Mouse (Mus musculus) heart, embryonic 14.5 days (tissue): ENCODE data around the gene Dock6. TPM values are rescaled to one million over a fixed set of nuclear protein-coding genes. Genes with fewer than 3 reads are reported as not detected.

ENCODE experiments used
- ATAC-seq: fragments of 200-750 bp; cut with Nextera tagmentation; 2 replicates; pipeline ENCODE4 v1.8.0; 2017; ENCODE audit warnings: low read depth, moderate TSS enrichment; ENCODE audit not compliant: insufficient number of reproducible peaks, insufficient read depth, low FRiP score
- H3K27ac ChIP-seq, 2 experiments: fragments of 200-500 bp in 1 of 2; fragments of 300-500 bp in 1 of 2; sonication (generic) in 1 of 2; replicated peaks in 1 of 2; 2 replicates each; pipeline ENCODE4 v1.5.1; 2012 to 2014; ENCODE audit warnings: low read depth in 2 of 2, low read length in 2 of 2, control low read depth in 1 of 2, mild to moderate bottlenecking in 1 of 2, mixed read lengths in 1 of 2; ENCODE audit not compliant: control insufficient read depth in 1 of 2, insufficient read depth in 1 of 2
- H3K27me3 ChIP-seq: fragments of 300-500 bp; sonication (generic); 2 replicates; pipeline ENCODE4 v1.6.1; 2014; ENCODE audit warnings: mild to moderate bottlenecking, low read length, control low read depth; ENCODE audit not compliant: control insufficient read depth, insufficient read depth
- H3K36me3 ChIP-seq: fragments of 300-500 bp; sonication (generic); 2 replicates; pipeline ENCODE4 v1.6.1; 2014; ENCODE audit warnings: mild to moderate bottlenecking, control low read depth, low read length, mixed read lengths; ENCODE audit not compliant: control insufficient read depth, insufficient read depth
- H3K4me1 ChIP-seq, 2 experiments: fragments of 200-500 bp in 1 of 2; fragments of 300-500 bp in 1 of 2; sonication (generic) in 1 of 2; 2 replicates each; pipeline ENCODE4 v1.6.1; 2012 to 2014; ENCODE audit warnings: low read length in 2 of 2, control low read depth in 1 of 2, mixed read lengths in 1 of 2; ENCODE audit not compliant: control insufficient read depth in 2 of 2, insufficient read depth in 2 of 2
- H3K4me2 ChIP-seq: fragments of 300-500 bp; sonication (generic); 2 replicates; pipeline ENCODE4 v1.6.1; 2014; ENCODE audit warnings: mild to moderate bottlenecking, low read length
- H3K4me3 ChIP-seq, 2 experiments: fragments of 200-500 bp in 1 of 2; fragments of 300-500 bp in 1 of 2; sonication (generic) in 1 of 2; 2 replicates each; pipeline ENCODE4 v1.5.1; 2012 to 2014; ENCODE audit warnings: low read length in 2 of 2, mild to moderate bottlenecking in 2 of 2, control low read depth in 1 of 2, low read depth in 1 of 2, moderate library complexity in 1 of 2; ENCODE audit not compliant: control insufficient read depth in 1 of 2, insufficient read depth in 1 of 2
- H3K9ac ChIP-seq: fragments of 300-500 bp; sonication (generic); 2 replicates; pipeline ENCODE4 v1.6.1; 2014; ENCODE audit warnings: mild to moderate bottlenecking, low read length
- H3K9me3 ChIP-seq: fragments of 300-500 bp; sonication (generic); 2 replicates; pipeline ENCODE4 v1.6.1; 2016; ENCODE audit warnings: low read length, control low read depth; ENCODE audit not compliant: control insufficient read depth
- WGBS: fragments of 180-500 bp; shearing (Covaris S2); extraction: QIAGEN DNeasy Blood & Tissue Kit; methylation state at CpG from one replicate; pipeline ENCODE4 v1.1.7; 2014; 5-methylcytosine and 5-hydroxymethylcytosine counted together
- polyA plus RNA-seq: library from polyadenylated mRNA; unstranded; fragments of >200 nt; fragmentation: Nextera tagmentation; extraction: Ambion mirVana; gene quantifications from 2 replicates; pipeline ENCODE4 v1.2.1, GENCODE M21; 2014

The Dock6 gene
- polyA plus RNA-seq, 1 experiment from 2014 or later = 44.5 TPM

GRCm38 (mm10) chr9:21835258-21835912 is 17.1 kb downstream of the Dock6 start, which contains the start of gene Angptl8:
Gene Angptl8, plus strand, starts transcription at chr9:21835510.
- ATAC-seq = no peak
- H3K36me3 ChIP-seq = peaks cover 80% of the 10 kb centered on the region

DNA sequence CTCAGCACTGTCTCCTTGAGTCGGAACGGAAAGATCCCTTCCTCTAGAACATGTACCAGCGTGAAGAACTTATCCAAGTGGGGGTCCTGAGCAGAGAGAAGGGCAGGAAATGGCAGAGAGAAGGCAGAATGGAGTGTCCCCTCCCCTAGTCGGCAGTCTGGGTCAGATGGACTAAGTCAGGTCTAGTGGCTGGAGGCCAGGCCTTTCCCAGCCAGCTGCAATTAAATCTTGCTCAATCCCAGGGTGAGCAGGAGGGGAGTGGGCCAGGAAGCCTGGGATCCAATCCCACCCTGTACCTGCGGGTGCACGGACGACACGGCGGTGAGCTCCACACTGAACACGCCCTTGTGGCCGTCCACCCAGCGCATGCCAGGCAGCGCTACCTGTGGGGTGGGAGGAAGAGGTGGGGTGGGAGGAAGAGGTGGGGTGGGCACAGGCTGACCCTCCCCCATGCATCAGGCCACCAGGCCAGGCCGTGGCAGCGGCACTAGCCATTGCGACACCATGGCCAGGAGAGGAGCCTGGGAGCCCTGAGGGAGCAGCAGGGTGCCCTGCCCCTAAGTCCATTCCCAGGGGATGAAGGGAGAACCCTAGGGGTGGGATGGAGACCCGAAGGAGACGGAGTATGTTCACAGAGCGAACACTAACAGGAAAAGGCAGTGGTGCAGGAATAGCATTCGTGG is 20.7 kb downstream of the Dock6 start:
- H3K9me3 ChIP-seq = no peaks in the 10 kb centered on the region
- H3K4me3 ChIP-seq = no peak overlapping the region
- H3K27ac ChIP-seq = no peak overlapping the region
- no peaks in the 10 kb centered on the region for H3K27me3 ChIP-seq
- peaks cover 74% of the 10 kb centered on the region for H3K36me3 ChIP-seq
- no peak overlapping the region for H3K9ac ChIP-seq
- H3K4me1 ChIP-seq = no peaks in the 10 kb centered on the region
- ATAC-seq = no peak
- no peak overlapping the region for H3K4me2 ChIP-seq
- 90% methylated on average over 20 of the region's 20 CpGs for WGBS

More at GRCm38 (mm10) chr9:21835258-21835912, 17.1 kb downstream of the Dock6 start, which contains the start of gene Angptl8:
- 84% methylated on average over 15 of the region's 15 CpGs for WGBS
- H3K9ac ChIP-seq = no peak within 1 kb of the TSS
- H3K4me3 ChIP-seq = no peak within 1 kb of the TSS
- H3K9me3 ChIP-seq = no peaks in the 10 kb centered on the region
- H3K4me1 ChIP-seq = no peaks in the 10 kb centered on the region
- no peak within 1 kb of the TSS for H3K27ac ChIP-seq
- no peaks in the 10 kb centered on the region for H3K27me3 ChIP-seq
- H3K4me2 ChIP-seq = no peak within 1 kb of the TSS

GRCm38 (mm10) chr9:21830936-21831335 is 21.5 kb downstream of the Dock6 start:
- H3K9ac ChIP-seq = no peak overlapping the region
- no peaks in the 10 kb centered on the region for H3K4me1 ChIP-seq
- no peaks in the 10 kb centered on the region for H3K27me3 ChIP-seq
- H3K4me2 ChIP-seq = no peak overlapping the region
- 84% methylated on average over 11 of the region's 11 CpGs for WGBS
- ATAC-seq = no peak
- no peak overlapping the region for H3K4me3 ChIP-seq
- no peaks in the 10 kb centered on the region for H3K9me3 ChIP-seq
- no peak overlapping the region for H3K27ac ChIP-seq
- peaks cover 74% of the 10 kb centered on the region for H3K36me3 ChIP-seq

- no peaks in the 10 kb centered on the region for H3K4me1 ChIP-seq
- peaks cover 73% of the 10 kb centered on the region for H3K36me3 ChIP-seq
- H3K4me3 ChIP-seq = no peak overlapping the region
- H3K27ac ChIP-seq = no peak overlapping the region
- WGBS = 82% methylated on average over 5 of the region's 5 CpGs
- no peak for ATAC-seq
- H3K9me3 ChIP-seq = no peaks in the 10 kb centered on the region
- H3K9ac ChIP-seq = no peak overlapping the region
- H3K4me2 ChIP-seq = no peak overlapping the region
- H3K27me3 ChIP-seq = no peaks in the 10 kb centered on the region
Observed at GRCm38 (mm10) chr9:21830461-21830850, 22.0 kb downstream of the Dock6 start.

DNA sequence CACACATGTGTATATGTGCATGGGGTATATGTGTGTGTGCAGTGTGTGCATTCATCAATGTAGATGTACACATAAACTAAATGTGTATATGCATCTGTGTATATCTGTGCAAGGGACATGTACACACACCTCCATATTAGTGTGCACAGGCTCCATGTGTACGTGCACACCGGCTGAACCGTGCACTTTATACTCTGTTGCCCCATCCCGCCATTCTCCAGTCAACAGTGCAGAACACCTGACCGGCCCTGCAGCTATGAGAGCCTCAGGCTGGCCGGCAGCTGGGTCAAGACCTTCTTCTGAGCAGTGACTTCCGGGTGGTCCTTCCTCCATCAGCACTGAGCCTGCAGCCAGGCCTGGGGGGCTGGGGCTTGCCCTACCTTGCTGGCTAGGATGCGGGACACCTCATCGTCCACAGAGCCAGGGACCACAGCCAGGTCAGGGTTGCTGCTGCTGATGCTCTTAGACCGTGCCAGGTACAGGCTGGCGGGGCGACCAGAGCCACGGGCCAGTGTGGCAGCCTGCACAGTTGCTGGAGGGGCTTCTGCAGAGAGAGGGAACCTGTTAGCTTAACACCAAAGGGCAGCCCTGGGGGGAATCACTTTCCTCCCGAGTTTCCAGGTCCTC is 22.5 kb downstream of the Dock6 start:
- no peak for ATAC-seq
- Histone ChIP-seq H3K27me3 (no peaks in the 10 kb centered on the region), H3K4me3 (no peak overlapping the region), H3K4me1 (no peaks in the 10 kb centered on the region), H3K4me2 (no peak overlapping the region), H3K9me3 (no peaks in the 10 kb centered on the region), H3K36me3 (peaks cover 73% of the 10 kb centered on the region), H3K9ac (no peak overlapping the region), H3K27ac (no peak overlapping the region)
- WGBS = 91% methylated on average over 14 of the region's 14 CpGs

- WGBS = 58% methylated on average over 10 of the region's 10 CpGs
- H3K9ac ChIP-seq = no peak overlapping the region
- no peak for ATAC-seq
- no peaks in the 10 kb centered on the region for H3K4me1 ChIP-seq
- no peak overlapping the region for H3K4me2 ChIP-seq
- H3K9me3 ChIP-seq = no peaks in the 10 kb centered on the region
- no peaks in the 10 kb centered on the region for H3K27me3 ChIP-seq
- no peak overlapping the region for H3K27ac ChIP-seq
- H3K36me3 ChIP-seq = peaks cover 72% of the 10 kb centered on the region
- no peak overlapping the region for H3K4me3 ChIP-seq
Observed at GRCm38 (mm10) chr9:21824366-21824765, 28.1 kb downstream of the Dock6 start.

DNA sequence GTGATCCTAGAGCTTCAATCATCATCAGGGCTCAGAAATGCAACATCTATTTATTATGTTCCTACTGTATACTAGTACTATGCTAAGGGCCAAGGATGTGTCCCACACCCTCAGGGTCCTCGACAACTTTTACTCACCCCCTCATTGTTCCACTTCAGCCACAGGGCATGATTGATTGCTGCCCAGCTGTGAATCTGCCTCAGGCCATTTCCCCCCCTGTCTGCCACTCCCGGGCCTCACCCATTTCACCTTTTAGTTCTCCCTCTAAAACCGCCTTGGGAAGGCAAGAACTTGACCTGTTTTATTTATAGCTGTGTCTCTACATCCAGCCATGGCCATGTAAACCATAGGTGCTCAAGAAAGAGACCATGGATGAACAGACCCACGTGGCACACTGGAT is 28.5 kb downstream of the Dock6 start:
- 73% methylated on average over 4 of the region's 4 CpGs for WGBS
- H3K4me1 ChIP-seq = no peaks in the 10 kb centered on the region
- no peak overlapping the region for H3K27ac ChIP-seq
- H3K9me3 ChIP-seq = no peaks in the 10 kb centered on the region
- H3K36me3 ChIP-seq = peaks cover 72% of the 10 kb centered on the region
- no peak overlapping the region for H3K4me2 ChIP-seq
- H3K9ac ChIP-seq = no peak overlapping the region
- no peak for ATAC-seq
- H3K27me3 ChIP-seq = no peaks in the 10 kb centered on the region
- H3K4me3 ChIP-seq = no peak overlapping the region
